28 mouse cellular contexts compared by ENCODE assay signal in genomic region chr2:152211871-152212270, GRCm38 (mm10). TPM values are rescaled to one million over a fixed set of nuclear protein-coding genes. Genes with fewer than 3 reads are reported as not detected.
DNase-seq lines count a peak whose midpoint lies in the region; ATAC-seq lines count a peak whose summit lies in the region.
"Had no signal": no experiment of that assay in that cellular context is flagged by ENCODE, and none has a peak within 500 bp of the region (broad histone marks: within the 10 kb centered on the region; RNA-seq: fewer than 3 reads in every experiment).

No protein-coding gene starts in this region.

- no peak overlapping the region for H3K4me2 ChIP-seq in kidney, embryonic 14.5 days (replicated peaks; ENCODE audit: low read depth, low read length)
- H3K4me2 ChIP-seq: embryonic facial prominence, embryonic 15.5 days; forebrain, embryonic 12.5 days; heart, embryonic 12.5 days; hindbrain, embryonic 13.5 days; limb, embryonic 12.5 days; liver, embryonic 15.5 days; lung, embryonic 14.5 days; stomach, embryonic 15.5 days had no signal

- DNase-seq in adrenal gland, adult (ENCODE audit: inconsistent age in 2 of 2, low spot score in 1 of 2): peak; percentile 70 to 90
- no peak for DNase-seq in adrenal gland, postnatal 4 days (ENCODE audit: low spot score in 2 of 2)
- peak; percentile 49 to 62 for DNase-seq in kidney, adult 8-10 months
- DNase-seq in kidney, postnatal 14 days: peak; percentile 46
- DNase-seq in ovary, postnatal 10 days (ENCODE audit: low spot score): no peak
- DNase-seq: cerebellum, adult 11-12 months; cerebellum, postnatal 10 days; gastrocnemius, postnatal 14 days; heart, adult 2 months; heart, postnatal 4 days; lung, embryonic 14.5 days; lung, postnatal 14 days; midbrain, embryonic 14.5 days; retina, postnatal 1 day; right cerebral cortex, postnatal 25 days had no signal

- no peaks in the 10 kb centered on the region for H3K36me3 ChIP-seq in kidney, embryonic 14.5 days (ENCODE audit: control insufficient read depth, insufficient read depth, low read length)
- H3K36me3 ChIP-seq: embryonic facial prominence, embryonic 10.5 days; embryonic facial prominence, embryonic 15.5 days; forebrain, embryonic 12.5 days; heart, embryonic 12.5 days; hindbrain, embryonic 13.5 days; limb, embryonic 12.5 days; liver, embryonic 15.5 days; stomach, embryonic 15.5 days had no signal

- H3K4me1 ChIP-seq in kidney, embryonic 14.5 days (ENCODE audit: control insufficient read depth, insufficient read depth, low read length): no peaks in the 10 kb centered on the region
- H3K4me1 ChIP-seq: embryonic facial prominence, embryonic 10.5 days; embryonic facial prominence, embryonic 15.5 days; forebrain, embryonic 12.5 days; heart, embryonic 12.5 days; hindbrain, embryonic 13.5 days; limb, embryonic 12.5 days; liver, embryonic 15.5 days; stomach, embryonic 15.5 days had no signal

- no peaks in the 10 kb centered on the region for H3K9me3 ChIP-seq in kidney, embryonic 14.5 days (ENCODE audit: control insufficient read depth, low read length)
- H3K9me3 ChIP-seq: embryonic facial prominence, embryonic 10.5 days; embryonic facial prominence, embryonic 15.5 days; forebrain, embryonic 12.5 days; heart, embryonic 12.5 days; liver, embryonic 15.5 days; stomach, embryonic 15.5 days had no signal

- no peak overlapping the region for H3K4me3 ChIP-seq in kidney, embryonic 14.5 days (ENCODE audit: low read length)
- H3K4me3 ChIP-seq: embryonic facial prominence, embryonic 10.5 days; embryonic facial prominence, embryonic 15.5 days; forebrain, embryonic 12.5 days; heart, adult 2 months; heart, embryonic 12.5 days; hindbrain, embryonic 13.5 days; layer of hippocampus, adult 2 months; left cerebral cortex, adult 2 months; limb, embryonic 12.5 days; liver, embryonic 15.5 days; stomach, embryonic 15.5 days had no signal

- H3K27me3 ChIP-seq in kidney, embryonic 14.5 days (ENCODE audit: control insufficient read depth, insufficient read depth, low read length): no peaks in the 10 kb centered on the region
- H3K27me3 ChIP-seq: embryonic facial prominence, embryonic 15.5 days; forebrain, embryonic 12.5 days; heart, embryonic 12.5 days; hindbrain, embryonic 13.5 days; limb, embryonic 12.5 days; liver, embryonic 15.5 days; stomach, embryonic 15.5 days had no signal

- no peak overlapping the region for H3K9ac ChIP-seq in kidney, embryonic 14.5 days (ENCODE audit: low read depth, low read length)
- H3K9ac ChIP-seq: embryonic facial prominence, embryonic 15.5 days; forebrain, embryonic 12.5 days; heart, embryonic 12.5 days; hindbrain, embryonic 13.5 days; limb, embryonic 12.5 days; liver, embryonic 15.5 days; lung, embryonic 14.5 days; stomach, embryonic 15.5 days had no signal

- WGBS in kidney, embryonic 14.5 days: 70% methylated on average over 3 of the region's 3 CpGs

- ATAC-seq in kidney, embryonic 14.5 days (ENCODE audit: low FRiP score, low TSS enrichment): no peak
- ATAC-seq in activated CD4-positive, CD25-positive, alpha-beta regulatory T cell, adult 4 months: no peak
- ATAC-seq: intestine, postnatal 0 days had no signal

- H3K27ac ChIP-seq in kidney, embryonic 14.5 days (ENCODE audit: low read depth, low read length): no peak overlapping the region
- H3K27ac ChIP-seq: embryonic facial prominence, embryonic 10.5 days; embryonic facial prominence, embryonic 15.5 days; forebrain, embryonic 12.5 days; heart, adult 2 months; hindbrain, embryonic 13.5 days; layer of hippocampus, adult 2 months; left cerebral cortex, adult 2 months; limb, embryonic 12.5 days; liver, embryonic 15.5 days; stomach, embryonic 15.5 days had no signal

RNA-seq across cellular contexts. Expression of gene Csnk2a1, which starts 14.8 kb away (rescaled TPM):
- 100 to 1,000 TPM; 103 to 106 TPM for total RNA-seq in adrenal gland, postnatal 4 days (2021)
- 136 and 149 TPM in 2 replicates for polyA plus RNA-seq in kidney, embryonic 14.5 days (2014; fragmentation: Nextera tagmentation; extraction: Ambion mirVana)
- polyA plus RNA-seq in activated CD4-positive, CD25-positive, alpha-beta regulatory T cell, adult 4 months (2017; shearing (Covaris generic)): 10 to 100 TPM; 68.0 to 91.6 TPM

Comparison
In these comparisons a context has a peak if more than half of its experiments do, and no peak if none do; other contexts are left out.
1. DNase-seq: peak in adrenal gland, adult (2 of 2), kidney, adult 8-10 months (2 of 2) and kidney, postnatal 14 days (single experiment); none in adrenal gland, postnatal 4 days (0 of 2) and ovary, postnatal 10 days (single experiment).